Mouse (Mus musculus) forebrain, embryonic 14.5 days (tissue): ENCODE results near the gene Vamp1. TPM values are rescaled to one million over a fixed set of nuclear protein-coding genes. Genes with fewer than 3 reads are reported as not detected.
"Not testable (repeated sequence)": the region's sequence is repeated elsewhere in the genome, so short reads cannot be mapped to it uniquely, and the experiment has no call there.

Source experiments
- ATAC-seq: fragments of 200-750 bp; cut with Nextera tagmentation; 2 replicates; pipeline ENCODE4 v1.8.0; 2017; ENCODE audit warnings: mild to moderate bottlenecking, moderate library complexity
- DNase-seq: peaks from one replicate; pipeline ENCODE4 v3.0.0-alpha.2; 2015; ENCODE audit warnings: low spot score
- H3K27ac ChIP-seq: fragments of 300-500 bp; sonication (generic); 2 replicates; pipeline ENCODE4 v1.5.1; 2014; ENCODE audit warnings: low read depth, mild to moderate bottlenecking, control low read depth, low read length, moderate library complexity
- H3K27me3 ChIP-seq: fragments of 300-500 bp; sonication (generic); replicated peaks from 2 replicates; pipeline ENCODE4 v1.6.1; 2014; ENCODE audit warnings: low read length, control low read depth, mixed read lengths; ENCODE audit not compliant: control insufficient read depth, insufficient read depth
- H3K36me3 ChIP-seq: fragments of 300-500 bp; sonication (generic); 2 replicates; pipeline ENCODE4 v1.6.1; 2014; ENCODE audit warnings: low read length, control low read depth; ENCODE audit not compliant: control insufficient read depth, insufficient read depth
- H3K4me1 ChIP-seq: fragments of 300-500 bp; sonication (generic); 2 replicates; pipeline ENCODE4 v1.6.1; 2014; ENCODE audit warnings: antibody characterized with exemption, low read length, control low read depth; ENCODE audit not compliant: control insufficient read depth, insufficient read depth
- H3K4me2 ChIP-seq: fragments of 300-500 bp; sonication (generic); 2 replicates; pipeline ENCODE4 v1.6.1; 2014; ENCODE audit warnings: mild to moderate bottlenecking, control low read depth, low read length
- H3K4me3 ChIP-seq: fragments of 300-500 bp; sonication (generic); 2 replicates; pipeline ENCODE4 v1.5.1; 2014; ENCODE audit warnings: low read depth, low read length, control low read depth
- H3K9ac ChIP-seq: fragments of 300-500 bp; sonication (generic); 2 replicates; pipeline ENCODE4 v1.6.1; 2014; ENCODE audit warnings: mild to moderate bottlenecking, low read length, control low read depth, moderate library complexity
- H3K9me3 ChIP-seq: fragments of 300-500 bp; sonication (generic); replicated peaks from 2 replicates; pipeline ENCODE4 v1.6.1; 2016; ENCODE audit warnings: low read length, control low read depth, mixed read lengths; ENCODE audit not compliant: control insufficient read depth
- WGBS: fragments of 180-500 bp; shearing (Covaris S2); extraction: QIAGEN DNeasy Blood & Tissue Kit; methylation state at CpG from one replicate; pipeline ENCODE4 v1.1.7; 2014; 5-methylcytosine and 5-hydroxymethylcytosine counted together
- polyA plus RNA-seq: library from polyadenylated mRNA; unstranded; fragments of >200 nt; fragmentation: Nextera tagmentation; extraction: Ambion mirVana; gene quantifications from 2 replicates; pipeline ENCODE4 v1.2.1, GENCODE M21; 2014

The Vamp1 gene
- polyA plus RNA-seq, 1 experiment from 2014 or later = 1.7 TPM

DNA sequence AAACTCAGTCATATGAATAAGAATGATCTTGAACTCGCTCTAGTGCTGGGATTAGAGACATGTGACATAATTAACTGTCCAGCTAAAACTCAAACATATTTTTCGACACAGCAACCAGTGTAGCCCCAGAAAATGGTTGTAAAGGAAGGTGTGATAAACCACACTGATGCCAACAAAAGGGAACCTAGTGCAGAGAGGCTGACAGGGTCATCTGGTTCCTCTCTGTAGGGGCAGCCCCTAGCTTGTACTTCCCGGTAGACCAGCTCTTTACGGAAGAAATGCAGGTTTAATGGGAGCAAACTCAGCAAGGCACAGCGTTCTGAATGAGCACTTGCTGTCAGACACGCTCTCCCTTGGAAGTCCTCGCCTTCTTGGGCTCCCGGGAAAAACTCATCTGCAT, 64.4 kb downstream of the Vamp1 start:
- no peaks in the 10 kb centered on the region for H3K9me3 ChIP-seq
- H3K27ac ChIP-seq = no peak overlapping the region
- H3K4me2 ChIP-seq = no peak overlapping the region
- no peaks in the 10 kb centered on the region for H3K4me1 ChIP-seq
- H3K27me3 ChIP-seq = no peaks in the 10 kb centered on the region
- H3K36me3 ChIP-seq = no peaks in the 10 kb centered on the region
- no peak for DNase-seq
- H3K9ac ChIP-seq = no peak overlapping the region
- ATAC-seq = no peak
- H3K4me3 ChIP-seq = no peak overlapping the region
- WGBS = 69% methylated on average over 8 of the region's 8 CpGs

DNA sequence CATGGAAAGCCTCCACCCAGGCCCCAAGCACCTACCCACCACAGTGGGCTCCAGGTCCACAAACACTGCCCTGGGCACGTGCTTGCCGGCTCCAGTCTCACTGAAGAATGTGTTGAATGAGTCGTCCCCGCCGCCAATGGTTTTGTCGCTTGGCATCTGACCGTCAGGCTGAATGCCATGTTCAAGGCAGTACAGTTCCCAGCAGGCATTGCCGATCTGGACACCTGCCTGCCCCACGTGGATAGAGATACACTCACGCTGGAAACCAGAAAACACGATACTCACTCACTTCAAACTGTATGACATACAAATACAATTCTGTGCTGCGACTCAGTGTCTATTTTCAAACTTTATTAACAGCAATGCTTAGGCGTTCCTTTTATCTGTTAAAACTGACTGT, 67.4 kb downstream of the Vamp1 start:
- DNase-seq = not testable (repeated sequence)

DNA sequence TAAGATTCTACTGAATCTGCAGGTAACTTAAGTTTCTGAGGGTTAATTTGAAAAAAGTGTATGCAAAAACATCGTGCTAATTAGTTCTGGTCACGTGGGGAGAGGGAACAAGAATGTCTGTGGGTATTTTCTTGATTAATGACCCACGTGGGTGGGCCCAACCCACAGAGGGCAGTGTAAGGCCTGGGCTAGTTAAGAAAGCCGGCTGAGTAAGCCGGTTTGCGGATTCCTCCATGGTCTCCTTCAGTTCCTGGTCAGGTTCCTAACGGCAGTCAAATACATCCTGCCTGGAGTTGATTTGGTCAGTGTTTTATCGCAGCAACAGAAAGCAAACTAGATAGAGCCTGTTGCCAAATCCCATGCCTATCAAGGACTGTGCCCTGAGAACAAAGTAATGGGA, 68.9 kb downstream of the Vamp1 start:
- Histone ChIP-seq H3K27me3 (no peaks in the 10 kb centered on the region), H3K4me2 (no peak overlapping the region), H3K36me3 (no peaks in the 10 kb centered on the region), H3K9ac (no peak overlapping the region), H3K4me3 (no peak overlapping the region), H3K27ac (no peak overlapping the region), H3K4me1 (no peaks in the 10 kb centered on the region), H3K9me3 (no peaks in the 10 kb centered on the region)
- ATAC-seq = no peak
- WGBS = 47% methylated on average over 8 of the region's 8 CpGs
- DNase-seq = no peak

More for the DNA sequence above, 67.4 kb downstream of the Vamp1 start:
- not testable (repeated sequence) for H3K36me3 ChIP-seq, H3K9me3 ChIP-seq, H3K27ac ChIP-seq, H3K4me1 ChIP-seq, H3K27me3 ChIP-seq, ATAC-seq, H3K4me2 ChIP-seq, H3K9ac ChIP-seq, H3K4me3 ChIP-seq
- WGBS = 90% methylated on average over 13 of the region's 13 CpGs

DNA sequence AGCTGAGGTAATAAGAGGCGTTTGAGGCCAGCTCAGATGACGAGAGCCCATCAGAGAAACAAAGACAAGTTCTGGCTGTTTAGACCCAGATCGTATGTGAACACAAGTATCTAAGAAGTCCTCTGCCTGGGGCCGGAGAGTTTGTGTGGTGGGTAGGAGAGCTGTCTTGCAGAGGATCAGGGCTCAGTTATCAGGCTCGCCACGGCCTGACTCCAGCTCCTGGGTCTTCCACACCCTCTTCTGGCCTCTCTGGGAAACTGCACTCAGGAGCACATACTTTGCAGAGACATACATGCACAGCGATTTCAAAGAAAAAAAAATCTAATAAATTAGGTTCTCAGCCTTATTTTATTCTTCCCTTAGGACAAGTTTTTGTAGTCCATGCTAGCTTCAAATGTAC, 69.4 kb downstream of the Vamp1 start:
- Histone ChIP-seq H3K27ac (no peak overlapping the region), H3K36me3 (no peaks in the 10 kb centered on the region), H3K9me3 (no peaks in the 10 kb centered on the region), H3K4me3 (no peak overlapping the region), H3K4me1 (no peaks in the 10 kb centered on the region), H3K27me3 (no peaks in the 10 kb centered on the region), H3K9ac (no peak overlapping the region), H3K4me2 (no peak overlapping the region)
- DNase-seq = no peak
- ATAC-seq = no peak
- WGBS = 89% methylated on average over 7 of the region's 7 CpGs

DNA sequence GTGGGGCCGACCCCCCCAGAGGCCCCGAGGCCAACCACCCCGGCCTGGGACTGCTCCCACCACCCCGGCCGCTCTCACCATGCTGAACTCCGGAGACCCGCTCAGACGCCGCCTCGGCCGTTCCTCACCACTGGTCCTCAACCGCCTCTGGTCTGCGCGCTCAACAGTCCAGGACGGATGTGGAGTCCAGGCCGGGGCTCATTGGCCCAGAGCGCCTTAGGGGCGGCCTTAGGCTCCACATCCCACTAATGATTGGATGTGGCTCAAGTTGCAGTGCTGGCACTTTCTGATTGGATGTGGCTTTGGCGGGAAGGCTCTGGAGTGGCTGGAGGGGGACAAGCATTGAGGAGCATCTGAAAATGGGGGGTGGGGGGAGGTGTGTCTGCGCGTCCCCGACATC, 70.5 kb downstream of the Vamp1 start, which contains the start of gene Tuba3a:
Gene Tuba3a (minus strand): TSS at position 153 of the 400 bp plus-strand sequence.
- H3K36me3 ChIP-seq = no peaks in the 10 kb centered on the region
- no peak within 1 kb of the TSS for H3K4me3 ChIP-seq
- no peaks in the 10 kb centered on the region for H3K9me3 ChIP-seq
- H3K4me2 ChIP-seq = no peak within 1 kb of the TSS
- 98% methylated on average over 22 of the region's 22 CpGs for WGBS
- DNase-seq (no peak), ATAC-seq (no peak)
- no peaks in the 10 kb centered on the region for H3K27me3 ChIP-seq
- H3K4me1 ChIP-seq = no peaks in the 10 kb centered on the region
- H3K27ac ChIP-seq = no peak within 1 kb of the TSS
- no peak within 1 kb of the TSS for H3K9ac ChIP-seq

DNA sequence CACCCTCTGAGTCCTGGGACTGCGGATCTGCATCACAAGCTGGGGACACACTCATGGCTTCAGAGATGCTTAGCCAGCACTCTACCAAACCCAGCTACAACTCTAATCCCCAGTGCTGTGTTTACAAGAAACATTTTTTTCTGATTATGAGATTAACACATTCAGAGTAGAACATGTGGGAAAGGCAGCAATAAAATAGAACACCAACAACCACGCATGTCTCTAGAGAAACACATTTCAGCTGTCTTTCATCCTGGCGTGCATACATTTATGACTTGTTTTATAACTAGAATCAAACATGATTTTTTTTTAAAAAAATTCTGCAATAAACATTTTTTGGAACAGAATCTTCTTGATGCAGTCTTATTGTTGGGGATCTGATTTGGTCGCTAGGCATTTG, 71.6 kb downstream of the Vamp1 start:
- WGBS = 92% methylated on average over 4 of the region's 4 CpGs
- Histone ChIP-seq H3K27me3 (no peaks in the 10 kb centered on the region), H3K4me2 (no peak overlapping the region), H3K36me3 (no peaks in the 10 kb centered on the region), H3K9ac (no peak overlapping the region), H3K9me3 (no peaks in the 10 kb centered on the region), H3K4me3 (no peak overlapping the region), H3K27ac (no peak overlapping the region), H3K4me1 (no peaks in the 10 kb centered on the region)
- DNase-seq (no peak), ATAC-seq (no peak)

DNA sequence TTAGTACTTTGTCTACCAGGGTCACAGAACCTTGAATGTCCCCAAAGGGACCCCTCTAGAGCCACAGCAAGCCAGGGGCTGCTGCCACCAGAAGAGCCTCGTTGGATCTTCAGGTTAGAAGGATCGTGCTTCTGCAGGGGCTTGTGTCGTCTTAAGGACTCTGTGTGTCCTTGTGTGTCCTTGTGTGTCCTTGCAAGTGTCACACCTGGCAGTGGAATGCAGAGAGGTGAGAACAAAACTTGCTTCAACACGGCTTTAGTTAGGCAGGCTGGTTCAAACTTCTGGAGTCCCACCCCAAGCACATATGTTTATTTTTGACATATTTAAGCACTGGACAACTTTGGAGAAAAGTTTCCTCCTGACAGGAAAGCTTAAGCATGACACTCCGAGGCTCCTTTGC, 73.4 kb downstream of the Vamp1 start:
- H3K4me3 ChIP-seq = no peak overlapping the region
- H3K27me3 ChIP-seq = no peaks in the 10 kb centered on the region
- no peak overlapping the region for H3K4me2 ChIP-seq
- no peak for ATAC-seq
- H3K27ac ChIP-seq = no peak overlapping the region
- no peak overlapping the region for H3K9ac ChIP-seq
- H3K9me3 ChIP-seq = no peaks in the 10 kb centered on the region
- H3K36me3 ChIP-seq = no peaks in the 10 kb centered on the region
- no peaks in the 10 kb centered on the region for H3K4me1 ChIP-seq
- DNase-seq = no peak
- 80% methylated on average over 5 of the region's 5 CpGs for WGBS

DNA sequence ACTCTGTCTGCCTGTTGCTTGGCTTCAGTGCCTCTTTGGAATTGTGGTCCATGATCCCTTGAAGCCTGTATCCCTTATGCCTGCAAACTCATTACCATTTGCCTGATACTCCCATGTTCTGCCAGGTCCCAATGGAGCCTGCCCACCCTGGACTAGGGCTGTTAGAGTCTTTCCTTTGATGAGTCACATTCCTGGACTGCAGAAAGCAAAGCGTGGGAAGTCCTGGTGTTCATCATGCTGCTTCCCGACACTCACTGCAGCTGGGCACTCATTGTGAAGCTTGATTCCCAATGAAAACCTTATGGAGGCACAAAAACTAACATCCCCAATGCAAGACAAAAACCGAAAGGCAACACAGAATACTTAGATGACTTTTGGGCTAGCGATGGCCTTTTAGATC, 76.0 kb downstream of the Vamp1 start:
- 88% methylated on average over 4 of the region's 4 CpGs for WGBS
- ATAC-seq = no peak
- no peaks in the 10 kb centered on the region for H3K36me3 ChIP-seq

DNA sequence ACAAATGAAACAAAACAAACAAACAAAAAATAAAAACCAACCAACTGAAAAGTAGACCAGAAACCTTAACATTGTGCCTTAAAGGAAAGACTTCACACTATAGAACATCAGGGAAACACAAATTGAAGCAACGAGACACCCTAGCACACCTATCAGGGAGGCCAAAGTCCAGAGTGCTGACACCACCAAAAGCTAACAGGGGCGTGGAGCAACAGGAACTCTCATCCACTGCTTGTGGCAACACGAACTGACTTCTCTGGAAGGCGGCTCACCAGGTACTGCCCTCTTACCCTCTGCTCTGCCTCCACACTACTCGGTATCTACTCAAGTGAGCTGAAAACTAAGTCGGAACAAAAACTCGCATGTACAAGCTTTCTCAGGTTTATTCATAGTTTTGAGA, 76.9 kb downstream of the Vamp1 start:
- H3K36me3 ChIP-seq = no peaks in the 10 kb centered on the region
- WGBS = 91% methylated on average over 7 of the region's 7 CpGs
- no peaks in the 10 kb centered on the region for H3K4me1 ChIP-seq
- ATAC-seq = no peak
- no peaks in the 10 kb centered on the region for H3K9me3 ChIP-seq
- no peaks in the 10 kb centered on the region for H3K27me3 ChIP-seq
- H3K4me2 ChIP-seq = no peak overlapping the region
- no peak overlapping the region for H3K4me3 ChIP-seq
- DNase-seq = no peak
- no peak overlapping the region for H3K27ac ChIP-seq
- H3K9ac ChIP-seq = no peak overlapping the region

More for the DNA sequence above, 76.0 kb downstream of the Vamp1 start:
- H3K4me2 ChIP-seq = no peak overlapping the region
- H3K27ac ChIP-seq = no peak overlapping the region
- no peaks in the 10 kb centered on the region for H3K4me1 ChIP-seq
- no peak overlapping the region for H3K9ac ChIP-seq
- no peak for DNase-seq
- H3K4me3 ChIP-seq = no peak overlapping the region
- no peaks in the 10 kb centered on the region for H3K27me3 ChIP-seq
- H3K9me3 ChIP-seq = no peaks in the 10 kb centered on the region
